Mouse (Mus musculus): Measurements from ENCODE around the gene Asz1. TPM values are rescaled to one million over a fixed set of nuclear protein-coding genes. Genes with fewer than 3 reads are reported as not detected.

Asz1 gene
- 0.12 and 0.34 TPM in 2 replicates for polyA plus RNA-seq (2015; fragmentation: Nextera tagmentation; extraction: Ambion mirVana)

GRCm38 (mm10) chr6:18108934-18109333 lies at the start of gene Asz1:
Gene Asz1 (minus strand): TSS chr6:18109061.
- DNase-seq (ENCODE audit: low spot score): no peak

DNA sequence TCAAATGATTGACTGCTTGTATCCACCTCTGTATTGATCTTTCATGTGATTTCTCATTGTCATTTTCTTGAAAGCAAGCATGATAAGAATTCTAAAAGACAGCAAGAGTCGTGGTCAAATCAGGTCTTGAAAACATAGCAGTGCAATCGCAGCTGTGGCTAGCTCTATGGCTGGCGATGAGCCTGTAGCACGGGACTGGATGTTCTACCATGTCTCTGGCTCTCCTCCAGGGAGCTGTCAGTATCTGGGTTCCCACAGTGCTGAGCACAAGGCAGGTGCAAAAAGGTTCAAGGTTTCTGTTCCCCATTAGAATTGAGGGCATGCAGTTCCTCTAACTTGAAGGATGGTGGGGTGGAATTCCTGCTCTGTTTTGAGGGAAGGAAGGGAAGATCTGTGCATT lies 44.2 kb upstream of the Asz1 start:
- DNase-seq (ENCODE audit: low spot score): no peak

DNA sequence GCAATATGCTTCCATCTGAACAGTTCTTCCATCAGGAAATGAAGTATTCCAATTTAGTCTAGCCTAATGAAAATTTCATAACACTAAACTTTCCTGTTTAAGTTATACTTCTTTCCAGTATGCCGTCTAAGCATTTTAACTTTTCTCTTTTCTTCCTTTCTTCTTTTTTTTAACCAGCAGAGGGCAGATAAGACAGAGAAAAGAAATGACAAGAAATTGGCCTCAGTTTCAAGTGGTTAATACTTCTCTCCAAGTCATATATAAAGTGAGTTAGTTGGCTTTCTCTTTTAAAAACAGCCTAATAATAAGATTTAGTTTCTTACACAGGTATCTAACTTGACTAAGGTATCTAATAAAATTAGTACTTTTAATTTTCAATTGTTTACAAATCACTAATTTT lies 26.4 kb upstream of the Asz1 start:
- no peak for DNase-seq (ENCODE audit: low spot score)

DNA sequence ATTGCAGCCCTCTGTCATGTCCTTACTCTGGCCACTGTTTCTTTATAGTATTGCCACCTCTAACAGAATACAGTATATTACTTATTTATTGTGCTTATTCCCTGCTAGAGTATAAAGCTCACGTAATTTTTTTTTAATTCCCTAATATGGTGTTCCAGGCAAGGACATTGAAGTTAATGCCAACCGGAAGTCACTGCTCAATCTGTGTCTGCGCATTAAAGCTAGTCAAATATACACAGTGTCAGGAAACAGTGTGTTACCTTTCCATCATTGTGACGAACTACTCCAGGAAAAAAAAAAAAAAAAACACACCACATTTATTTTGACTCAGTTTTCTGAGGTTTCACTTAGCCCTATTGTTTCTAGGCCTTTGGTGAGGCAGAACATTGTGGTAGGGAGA lies 19.2 kb upstream of the Asz1 start:
- no peak for DNase-seq (ENCODE audit: low spot score)

GRCm38 (mm10) chr6:18127206-18127983 lies 18.5 kb upstream of the Asz1 start:
- no peak for DNase-seq (ENCODE audit: low spot score)

DNA sequence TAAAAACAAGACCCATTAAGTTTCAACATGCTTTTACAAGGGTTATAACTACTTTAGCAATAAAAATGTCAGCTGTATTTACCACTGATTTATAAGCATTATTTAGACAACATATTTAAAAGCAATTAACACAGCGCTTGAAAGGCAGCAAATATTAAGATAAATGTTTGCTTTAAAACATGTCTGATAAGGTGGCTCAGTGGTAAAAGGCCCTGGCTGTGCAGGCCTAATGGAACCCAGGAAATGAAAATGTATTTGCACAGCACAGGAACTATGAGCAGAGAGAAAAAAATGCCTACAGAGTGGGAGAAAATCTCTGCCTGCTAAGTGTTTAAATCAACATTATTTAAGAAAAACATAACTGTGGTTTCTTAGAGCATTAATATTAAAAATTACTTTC lies 12.0 kb downstream of the Asz1 start:
- no peak for DNase-seq (ENCODE audit: low spot score)

- DNase-seq (ENCODE audit: low spot score): no peak
These were observed 19.8 kb downstream of the Asz1 start for GRCm38 (mm10) chr6:18089098-18089497.

DNA sequence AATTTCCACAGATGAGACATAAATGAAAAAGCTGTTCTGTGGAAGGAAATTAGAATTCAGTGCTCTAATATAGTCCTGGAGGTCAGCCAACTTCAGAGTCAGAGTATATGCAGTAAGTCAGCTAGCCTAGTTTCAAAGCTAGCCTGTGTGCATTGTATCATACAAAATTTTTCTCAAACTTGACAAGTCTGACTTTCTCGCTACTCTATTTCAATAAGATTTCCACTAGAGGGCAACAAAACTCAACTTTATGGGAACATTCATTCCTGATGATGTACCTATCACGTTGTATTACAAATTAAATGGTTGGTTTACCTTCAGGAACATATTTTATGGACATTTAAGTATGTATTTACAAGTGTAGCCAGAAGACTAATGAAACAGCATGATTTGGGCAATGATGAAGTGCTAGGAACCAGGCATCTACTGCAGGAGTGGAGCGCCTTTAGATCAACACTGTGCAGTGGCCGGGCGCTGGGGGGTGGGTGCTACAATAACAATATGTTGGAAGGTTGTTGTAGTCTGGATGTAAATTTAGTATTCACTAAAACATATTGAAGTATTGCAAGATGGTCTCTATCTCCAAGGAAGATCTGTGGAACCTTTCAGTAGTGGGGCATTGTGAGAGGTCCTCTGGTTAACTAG lies 21.6 kb downstream of the Asz1 start:
- peak; percentile 3 for DNase-seq (ENCODE audit: low spot score)

DNA sequence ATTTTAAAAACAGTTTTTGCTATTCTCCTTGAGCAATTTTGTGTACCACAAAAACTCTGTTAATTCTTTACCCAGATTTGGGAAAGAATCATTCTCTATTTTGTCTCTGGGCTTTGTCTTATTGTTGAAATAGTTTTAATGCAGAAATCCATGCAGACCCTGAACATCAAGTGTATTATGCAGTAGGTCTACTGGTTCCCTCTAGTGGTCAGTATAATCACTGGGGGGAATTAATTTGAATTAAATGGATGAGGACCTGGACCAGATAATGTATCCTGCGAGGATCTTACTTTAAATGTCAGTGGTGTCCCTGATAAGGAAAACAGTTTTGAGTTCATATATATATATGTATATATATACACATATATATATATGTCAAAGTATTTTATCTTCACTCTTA lies 30.2 kb downstream of the Asz1 start:
- DNase-seq (ENCODE audit: low spot score): no peak

GRCm38 (mm10) chr6:18076986-18077385 lies 31.9 kb downstream of the Asz1 start:
- no peak for DNase-seq (ENCODE audit: low spot score)

GRCm38 (mm10) chr6:18076577-18076976 lies 32.3 kb downstream of the Asz1 start:
- no peak for DNase-seq (ENCODE audit: low spot score)

DNA sequence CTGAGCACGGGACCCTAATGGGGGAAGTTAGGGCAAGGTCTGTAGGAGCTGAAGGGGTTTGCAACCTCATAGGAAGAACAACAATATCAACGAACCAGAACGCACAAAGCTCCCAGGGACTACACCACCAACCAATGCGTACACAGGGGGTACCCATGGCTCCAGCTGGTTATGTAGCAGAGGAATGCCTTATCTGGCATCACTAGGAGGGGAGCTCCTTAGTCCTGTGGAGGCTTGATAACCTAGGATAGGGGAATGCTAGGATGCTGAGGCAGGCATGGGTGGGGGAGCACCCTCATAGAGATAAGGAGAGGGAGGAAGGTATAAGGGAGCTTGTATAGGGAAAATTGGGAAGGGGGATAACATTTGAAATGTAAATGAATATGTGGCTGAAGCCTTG lies 51.0 kb downstream of the Asz1 start:
- DNase-seq (ENCODE audit: low spot score): no peak

DNA sequence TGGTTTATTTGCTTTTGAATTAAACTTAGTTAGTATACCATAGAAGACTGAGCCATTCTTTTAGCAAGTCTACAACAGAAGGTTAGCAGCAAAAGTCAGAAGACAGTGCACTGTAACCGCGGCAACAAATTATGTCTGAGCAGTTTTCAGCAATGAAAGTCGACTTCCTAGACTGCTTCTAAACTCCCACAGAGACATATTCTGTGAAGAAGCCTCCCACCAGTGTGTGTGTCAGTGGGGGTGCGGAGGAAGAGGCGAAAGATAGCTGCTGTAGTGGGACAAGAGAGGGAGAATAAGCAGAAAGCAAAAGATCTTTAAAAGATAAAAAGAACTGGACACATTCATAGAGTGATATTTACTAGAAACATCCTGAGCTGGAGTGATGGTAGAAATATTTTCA lies 57.2 kb downstream of the Asz1 start:
- DNase-seq (ENCODE audit: low spot score): no peak

- DNase-seq (ENCODE audit: low spot score): no peak
These were observed 64.6 kb downstream of the Asz1 start for GRCm38 (mm10) chr6:18044299-18044698.

DNA sequence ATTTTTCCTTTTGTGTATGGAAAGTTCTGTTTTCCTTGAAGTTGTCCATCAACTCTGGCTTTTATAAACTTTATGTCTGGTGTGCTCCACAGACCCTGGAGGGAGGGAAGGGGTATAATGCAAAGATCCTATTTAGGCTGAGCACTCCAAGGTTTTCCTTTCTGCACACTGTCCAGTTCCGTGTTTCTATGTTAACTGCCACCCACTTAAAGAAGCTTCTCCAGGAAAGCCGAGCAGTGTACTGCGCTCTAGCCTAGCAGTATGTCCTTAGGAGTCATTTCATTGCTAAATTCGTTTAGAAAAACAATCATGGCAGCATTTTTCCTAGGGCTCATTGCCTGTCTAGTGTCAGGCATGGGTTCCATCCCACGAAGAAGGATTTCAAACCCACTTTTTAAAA lies 65.7 kb downstream of the Asz1 start:
- DNase-seq (ENCODE audit: low spot score): no peak

DNA sequence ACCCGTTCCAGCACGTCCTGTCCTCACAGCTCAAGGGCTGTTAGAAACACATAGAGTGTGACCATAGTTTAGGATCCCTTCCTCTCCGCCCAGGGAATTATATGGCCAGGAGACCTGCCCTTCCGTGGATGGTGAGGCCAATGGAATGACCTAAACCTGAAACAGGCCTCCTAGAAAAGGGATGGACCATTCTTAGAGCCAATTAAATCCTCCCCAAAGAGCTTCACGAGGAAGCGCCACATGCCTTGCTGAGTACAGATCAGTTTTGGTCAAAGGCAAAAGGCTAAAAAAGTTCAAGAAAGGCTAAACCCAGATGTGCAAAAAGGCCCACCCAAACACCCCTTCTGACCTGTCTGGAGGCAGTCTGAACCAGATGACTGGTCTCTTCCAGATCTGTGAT lies 76.6 kb downstream of the Asz1 start:
- no peak for DNase-seq (ENCODE audit: low spot score)

- DNase-seq (ENCODE audit: low spot score): no peak
These were observed 77.3 kb downstream of the Asz1 start for GRCm38 (mm10) chr6:18031509-18032010.

GRCm38 (mm10) chr6:18030868-18031508 lies 77.9 kb downstream of the Asz1 start:
- no peak for DNase-seq (ENCODE audit: low spot score)

DNA sequence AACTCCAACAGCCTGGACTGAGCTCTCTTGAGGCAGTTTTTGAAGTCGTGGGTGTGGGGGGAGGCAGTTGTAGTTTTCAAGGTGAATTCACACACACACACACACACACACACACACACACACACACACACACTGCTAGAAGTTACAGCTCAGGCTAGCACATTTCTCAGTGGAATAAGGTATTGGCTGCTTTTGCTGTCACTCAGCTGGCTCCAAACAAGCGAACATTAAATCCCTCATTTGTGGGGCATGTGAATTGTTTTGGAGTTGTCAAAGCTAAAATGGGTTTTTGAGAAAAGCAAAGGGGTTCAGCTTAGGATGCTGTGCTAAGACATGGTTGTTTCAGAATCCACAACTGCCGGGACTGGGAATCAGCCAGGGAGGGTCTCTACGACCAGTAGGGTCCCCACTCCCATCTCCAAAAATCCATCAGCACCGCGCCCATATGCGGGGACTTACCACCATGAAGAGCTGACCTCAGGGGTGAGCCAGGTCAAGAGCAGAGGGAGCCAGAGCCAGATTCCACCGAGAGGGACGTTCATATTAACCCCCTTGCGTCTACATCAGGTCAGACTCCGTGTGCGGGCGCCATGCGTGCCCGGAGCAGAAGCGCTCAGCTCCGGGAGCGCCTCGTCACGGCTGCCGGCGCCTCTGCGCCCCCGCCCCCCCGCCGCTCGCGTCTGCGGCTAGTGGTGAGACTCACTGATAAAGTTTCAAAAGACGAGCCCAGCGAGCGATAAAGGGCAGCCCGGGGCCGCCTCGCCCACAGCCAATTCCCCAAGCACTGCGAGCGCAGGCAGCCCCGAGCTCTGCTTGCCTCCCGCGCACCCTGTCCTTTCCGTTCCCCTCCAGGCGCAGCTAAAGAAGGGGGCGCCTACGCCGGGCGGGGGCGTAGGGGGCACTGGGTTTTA lies 78.9 kb downstream of the Asz1 start, which contains the start of gene Wnt2:
Wnt2 (minus strand) TSS at position 840 of the 911 bp plus-strand sequence.
- DNase-seq (ENCODE audit: low spot score): no peak

GRCm38 (mm10) chr6:18024133-18024794 lies 84.6 kb downstream of the Asz1 start:
- no peak for DNase-seq (ENCODE audit: low spot score)

GRCm38 (mm10) chr6:18013346-18013745 lies 95.5 kb downstream of the Asz1 start:
- DNase-seq (ENCODE audit: low spot score): no peak

All from thymus, postnatal 0 days (tissue).